Mouse (Mus musculus) intestine, embryonic 15.5 days (tissue): ENCODE measurements around the gene Hopx. TPM values are rescaled to one million over a fixed set of nuclear protein-coding genes. Genes with fewer than 3 reads are reported as not detected.
A peak's percentile ranks its signal among the peaks of the same experiment; 100 is the strongest.
"Not testable (repeated sequence)": the region's sequence is repeated elsewhere in the genome, so short reads cannot be mapped to it uniquely, and the experiment has no call there.

Experiments
- ATAC-seq: fragments of 200-750 bp; cut with Nextera tagmentation; 2 replicates; pipeline ENCODE4 v1.8.0; 2017; ENCODE audit warnings: moderate TSS enrichment, moderate library complexity
- H3K27ac ChIP-seq: fragments of 300-500 bp; sonication (generic); 2 replicates; pipeline ENCODE4 v1.5.1; 2015; ENCODE audit warnings: mild to moderate bottlenecking, inconsistent platforms
- H3K27me3 ChIP-seq: fragments of 300-500 bp; sonication (generic); replicated peaks from 2 replicates; pipeline ENCODE4 v1.6.1; 2015; ENCODE audit warnings: inconsistent platforms
- H3K36me3 ChIP-seq: fragments of 300-500 bp; sonication (generic); 2 replicates; pipeline ENCODE4 v1.6.1; 2015; ENCODE audit warnings: inconsistent platforms
- H3K4me1 ChIP-seq: fragments of 300-500 bp; sonication (generic); replicated peaks from 2 replicates; pipeline ENCODE4 v1.6.1; 2015; ENCODE audit warnings: inconsistent platforms
- H3K4me2 ChIP-seq: fragments of 300-500 bp; sonication (generic); replicated peaks from 2 replicates; pipeline ENCODE4 v1.6.1; 2015; ENCODE audit warnings: mild to moderate bottlenecking, inconsistent platforms
- H3K4me3 ChIP-seq: fragments of 300-500 bp; sonication (generic); replicated peaks from 2 replicates; pipeline ENCODE4 v1.5.1; 2015; ENCODE audit warnings: inconsistent platforms
- H3K9ac ChIP-seq: fragments of 300-500 bp; sonication (generic); 2 replicates; pipeline ENCODE4 v1.6.1; 2015; ENCODE audit warnings: inconsistent platforms
- H3K9me3 ChIP-seq: fragments of 300-500 bp; sonication (generic); 2 replicates; pipeline ENCODE4 v1.6.1; 2016; ENCODE audit warnings: inconsistent platforms
- WGBS: fragments of 180-500 bp; shearing (Covaris S2); methylation state at CpG from one replicate; pipeline ENCODE4 v1.1.7; 2015; 5-methylcytosine and 5-hydroxymethylcytosine counted together
- polyA plus RNA-seq: library from polyadenylated mRNA; unstranded; fragments of >200 nt; fragmentation: Nextera tagmentation; extraction: Ambion mirVana; gene quantifications from 2 replicates; pipeline ENCODE4 v1.2.1, GENCODE M21; 2015

Gene Hopx
- polyA plus RNA-seq, 1 experiment from 2014 or later: 3.8 TPM

- Histone ChIP-seq H3K9ac (no peak overlapping the region), H3K27ac (no peak overlapping the region), H3K4me1 (peaks cover 18% of the 10 kb centered on the region), H3K4me2 (no peak overlapping the region), H3K27me3 (no peaks in the 10 kb centered on the region), H3K9me3 (no peaks in the 10 kb centered on the region), H3K36me3 (no peaks in the 10 kb centered on the region), H3K4me3 (no peak overlapping the region)
- WGBS: 87% methylated on average over 3 of the region's 3 CpGs
- no peak for ATAC-seq
These were observed 1.1 kb downstream of the Hopx start for GRCm38 (mm10) chr5:77113773-77114172.

- H3K36me3 ChIP-seq: no peaks in the 10 kb centered on the region
- no peaks in the 10 kb centered on the region for H3K9me3 ChIP-seq
- WGBS: 31% methylated on average over 2 of the region's 2 CpGs
- no peaks in the 10 kb centered on the region for H3K27me3 ChIP-seq
- peaks cover 18% of the 10 kb centered on the region for H3K4me1 ChIP-seq
- ATAC-seq: no peak
- H3K4me3 ChIP-seq: no peak overlapping the region
- no peak overlapping the region for H3K4me2 ChIP-seq
- no peak overlapping the region for H3K9ac ChIP-seq
- no peak overlapping the region for H3K27ac ChIP-seq
These were observed 2.9 kb downstream of the Hopx start for GRCm38 (mm10) chr5:77112066-77112465.

GRCm38 (mm10) chr5:77109814-77110213 is 5.1 kb downstream of the Hopx start:
- no peaks in the 10 kb centered on the region for H3K27me3 ChIP-seq
- no peaks in the 10 kb centered on the region for H3K36me3 ChIP-seq
- no peak for ATAC-seq
- H3K9me3 ChIP-seq: no peaks in the 10 kb centered on the region
- no peak overlapping the region for H3K4me2 ChIP-seq
- 42% methylated on average over 2 of the region's 2 CpGs for WGBS
- H3K27ac ChIP-seq: no peak overlapping the region; the same call in 1 of the 2 replicates
- no peak overlapping the region for H3K4me3 ChIP-seq
- H3K4me1 ChIP-seq: peaks cover 10% of the 10 kb centered on the region; the same call in 1 of the 2 replicates
- H3K9ac ChIP-seq: no peak overlapping the region

GRCm38 (mm10) chr5:77108806-77109205 is 6.1 kb downstream of the Hopx start:
- H3K27me3 ChIP-seq: no peaks in the 10 kb centered on the region
- peaks cover 7% of the 10 kb centered on the region; the same call in 1 of the 2 replicates for H3K4me1 ChIP-seq
- ATAC-seq: no peak
- no peaks in the 10 kb centered on the region for H3K9me3 ChIP-seq
- no peak overlapping the region for H3K4me3 ChIP-seq
- 89% methylated on average over 6 of the region's 6 CpGs for WGBS
- no peak overlapping the region for H3K9ac ChIP-seq
- no peak overlapping the region for H3K4me2 ChIP-seq
- H3K27ac ChIP-seq: no peak overlapping the region
- no peaks in the 10 kb centered on the region for H3K36me3 ChIP-seq

- Histone ChIP-seq H3K4me2 (no peak overlapping the region), H3K36me3 (no peaks in the 10 kb centered on the region), H3K4me1 (peaks cover 7% of the 10 kb centered on the region; the same call in 1 of the 2 replicates), H3K27ac (peak overlapping the region; percentile 73), H3K9me3 (no peaks in the 10 kb centered on the region), H3K27me3 (no peaks in the 10 kb centered on the region), H3K9ac (no peak overlapping the region), H3K4me3 (no peak overlapping the region)
- 66% methylated on average over 11 of the region's 11 CpGs for WGBS
- peak; percentile 95 for ATAC-seq
These were observed 7.6 kb downstream of the Hopx start for GRCm38 (mm10) chr5:77107146-77107822.

- H3K4me1 ChIP-seq: no peaks in the 10 kb centered on the region
- no peaks in the 10 kb centered on the region for H3K27me3 ChIP-seq
- ATAC-seq: no peak
- H3K9ac ChIP-seq: no peak overlapping the region
- H3K4me2 ChIP-seq: no peak overlapping the region
- H3K9me3 ChIP-seq: no peaks in the 10 kb centered on the region
- WGBS: 81% methylated on average over 15 of the region's 15 CpGs
- no peaks in the 10 kb centered on the region for H3K36me3 ChIP-seq
- no peak overlapping the region for H3K27ac ChIP-seq
- H3K4me3 ChIP-seq: no peak overlapping the region
These were observed 12.2 kb downstream of the Hopx start for GRCm38 (mm10) chr5:77102522-77103365.

- Histone ChIP-seq H3K4me2 (no peak overlapping the region), H3K27ac (no peak overlapping the region), H3K4me3 (no peak overlapping the region), H3K27me3 (no peaks in the 10 kb centered on the region), H3K9me3 (no peaks in the 10 kb centered on the region), H3K9ac (no peak overlapping the region), H3K4me1 (no peaks in the 10 kb centered on the region), H3K36me3 (no peaks in the 10 kb centered on the region)
- WGBS: 88% methylated on average over 6 of the region's 6 CpGs
- ATAC-seq: no peak
These were observed 14.2 kb downstream of the Hopx start for GRCm38 (mm10) chr5:77100691-77101090.

GRCm38 (mm10) chr5:77099997-77100380 is 14.9 kb downstream of the Hopx start:
- H3K4me2 ChIP-seq: no peak overlapping the region
- H3K9ac ChIP-seq: no peak overlapping the region
- H3K4me3 ChIP-seq: no peak overlapping the region
- no peaks in the 10 kb centered on the region for H3K36me3 ChIP-seq
- H3K27ac ChIP-seq: no peak overlapping the region
- H3K27me3 ChIP-seq: no peaks in the 10 kb centered on the region
- ATAC-seq: no peak
- H3K9me3 ChIP-seq: no peaks in the 10 kb centered on the region
- WGBS: 82% methylated on average over 6 of the region's 6 CpGs
- H3K4me1 ChIP-seq: no peaks in the 10 kb centered on the region

- Histone ChIP-seq H3K9ac (no peak overlapping the region), H3K27me3 (no peaks in the 10 kb centered on the region), H3K4me2 (no peak overlapping the region), H3K9me3 (no peaks in the 10 kb centered on the region), H3K4me3 (no peak overlapping the region), H3K36me3 (no peaks in the 10 kb centered on the region), H3K27ac (no peak overlapping the region), H3K4me1 (no peaks in the 10 kb centered on the region)
- no peak for ATAC-seq
- 50% methylated on average over 11 of the region's 11 CpGs for WGBS
These were observed 15.5 kb downstream of the Hopx start for GRCm38 (mm10) chr5:77099317-77099996.

GRCm38 (mm10) chr5:77098874-77099273 is 16.0 kb downstream of the Hopx start:
- Histone ChIP-seq H3K4me3 (no peak overlapping the region), H3K36me3 (no peaks in the 10 kb centered on the region), H3K4me1 (0 out of 2 replicates have a peak, but pooled peaks cover 3% of the 10 kb centered on the region), H3K9ac (no peak overlapping the region), H3K27me3 (no peaks in the 10 kb centered on the region), H3K27ac (no peak overlapping the region), H3K4me2 (no peak overlapping the region), H3K9me3 (no peaks in the 10 kb centered on the region)
- 86% methylated on average over 3 of the region's 3 CpGs for WGBS
- no peak for ATAC-seq

- Histone ChIP-seq H3K9me3 (no peaks in the 10 kb centered on the region), H3K36me3 (no peaks in the 10 kb centered on the region), H3K27me3 (no peaks in the 10 kb centered on the region), H3K4me1 (0 out of 2 replicates have a peak, but pooled peaks cover 3% of the 10 kb centered on the region), H3K27ac (no peak overlapping the region), H3K4me2 (no peak overlapping the region), H3K4me3 (no peak overlapping the region), H3K9ac (no peak overlapping the region)
- ATAC-seq: no peak
- 54% methylated on average over 6 of the region's 6 CpGs for WGBS
These were observed 17.2 kb downstream of the Hopx start for GRCm38 (mm10) chr5:77097686-77098085.

GRCm38 (mm10) chr5:77096194-77096593 is 18.7 kb downstream of the Hopx start:
- not testable (repeated sequence) for H3K27me3 ChIP-seq, H3K4me2 ChIP-seq, H3K27ac ChIP-seq, ATAC-seq, H3K9ac ChIP-seq, H3K9me3 ChIP-seq, H3K4me1 ChIP-seq, H3K36me3 ChIP-seq, H3K4me3 ChIP-seq
- WGBS: 87% methylated on average over 3 of the region's 3 CpGs
